Mouse (Mus musculus): ENCODE measurements around the gene Cphx3. TPM values are rescaled to one million over a fixed set of nuclear protein-coding genes. Genes with fewer than 3 reads are reported as not detected.
"Not testable (repeated sequence)": the region's sequence is repeated elsewhere in the genome, so short reads cannot be mapped to it uniquely, and the experiment has no call there.

Gene Cphx3
- polyA plus RNA-seq (2016; fragmentation: Nextera tagmentation; extraction: Ambion mirVana), result not detected in 2 replicates

GRCm38 (mm10) chr14:26081997-26082396 is at the start of gene Cphx3:
Cphx3 (plus strand) TSS chr14:26082297.
- not testable (repeated sequence) for H3K4me1 ChIP-seq (replicated peaks); H3K36me3 ChIP-seq; H3K4me2 ChIP-seq; H3K9ac ChIP-seq (replicated peaks); H3K4me3 ChIP-seq (replicated peaks); H3K27me3 ChIP-seq; ATAC-seq (ENCODE audit: insufficient number of reproducible peaks, insufficient read depth, low FRiP score, low TSS enrichment, low read depth); H3K27ac ChIP-seq; H3K9me3 ChIP-seq
- no CpG with 5 or more reads among the region's 1 CpGs for WGBS

GRCm38 (mm10) chr14:26034364-26034763 is 47.7 kb upstream of the Cphx3 start:
- H3K27ac ChIP-seq; H3K4me2 ChIP-seq; H3K9ac ChIP-seq (replicated peaks); H3K9me3 ChIP-seq; H3K4me3 ChIP-seq (replicated peaks); ATAC-seq (ENCODE audit: insufficient number of reproducible peaks, insufficient read depth, low FRiP score, low TSS enrichment, low read depth); H3K27me3 ChIP-seq; H3K36me3 ChIP-seq; H3K4me1 ChIP-seq (replicated peaks): not testable (repeated sequence)
- no CpG with 5 or more reads among the region's 3 CpGs for WGBS

GRCm38 (mm10) chr14:26035439-26035838 is 46.7 kb upstream of the Cphx3 start:
- not testable (repeated sequence) for H3K9ac ChIP-seq (replicated peaks); H3K4me2 ChIP-seq; H3K27ac ChIP-seq; H3K9me3 ChIP-seq; H3K36me3 ChIP-seq; ATAC-seq (ENCODE audit: insufficient number of reproducible peaks, insufficient read depth, low FRiP score, low TSS enrichment, low read depth); H3K4me1 ChIP-seq (replicated peaks); H3K4me3 ChIP-seq (replicated peaks); H3K27me3 ChIP-seq
- WGBS, result no CpG with 5 or more reads among the region's 6 CpGs

GRCm38 (mm10) chr14:26042611-26043010 is 39.5 kb upstream of the Cphx3 start, which contains the start of gene Gm9780:
Gm9780 (minus strand) TSS chr14:26042711.
- not testable (repeated sequence) for H3K4me1 ChIP-seq (replicated peaks); H3K4me2 ChIP-seq; H3K9ac ChIP-seq (replicated peaks); H3K9me3 ChIP-seq; H3K27ac ChIP-seq; ATAC-seq (ENCODE audit: insufficient number of reproducible peaks, insufficient read depth, low FRiP score, low TSS enrichment, low read depth); H3K27me3 ChIP-seq; H3K4me3 ChIP-seq (replicated peaks); H3K36me3 ChIP-seq
- WGBS, result no CpG with 5 or more reads among the region's 26 CpGs

GRCm38 (mm10) chr14:26045007-26045406 is 37.1 kb upstream of the Cphx3 start:
- not testable (repeated sequence) for H3K27ac ChIP-seq; H3K36me3 ChIP-seq; H3K9ac ChIP-seq (replicated peaks); H3K4me3 ChIP-seq (replicated peaks); H3K27me3 ChIP-seq; H3K4me1 ChIP-seq (replicated peaks); H3K4me2 ChIP-seq; H3K9me3 ChIP-seq; ATAC-seq (ENCODE audit: insufficient number of reproducible peaks, insufficient read depth, low FRiP score, low TSS enrichment, low read depth)
- no CpG with 5 or more reads among the region's 5 CpGs for WGBS

GRCm38 (mm10) chr14:26047026-26047425 is 35.1 kb upstream of the Cphx3 start:
- not testable (repeated sequence) for ATAC-seq (ENCODE audit: insufficient number of reproducible peaks, insufficient read depth, low FRiP score, low TSS enrichment, low read depth); H3K27ac ChIP-seq; H3K4me3 ChIP-seq (replicated peaks); H3K27me3 ChIP-seq; H3K9me3 ChIP-seq; H3K4me2 ChIP-seq; H3K36me3 ChIP-seq; H3K9ac ChIP-seq (replicated peaks); H3K4me1 ChIP-seq (replicated peaks)
- WGBS, result no CpG with 5 or more reads among the region's 8 CpGs

GRCm38 (mm10) chr14:26048767-26049166 is 33.3 kb upstream of the Cphx3 start:
- H3K9ac ChIP-seq (replicated peaks); H3K27ac ChIP-seq; H3K36me3 ChIP-seq; H3K4me3 ChIP-seq (replicated peaks); H3K4me1 ChIP-seq (replicated peaks); H3K9me3 ChIP-seq; H3K4me2 ChIP-seq; H3K27me3 ChIP-seq; ATAC-seq (ENCODE audit: insufficient number of reproducible peaks, insufficient read depth, low FRiP score, low TSS enrichment, low read depth): not testable (repeated sequence)
- WGBS, result no CpG with 5 or more reads among the region's 9 CpGs

- H3K4me1 ChIP-seq (replicated peaks); H3K4me2 ChIP-seq; H3K36me3 ChIP-seq; H3K9ac ChIP-seq (replicated peaks); H3K27me3 ChIP-seq; H3K4me3 ChIP-seq (replicated peaks); ATAC-seq (ENCODE audit: insufficient number of reproducible peaks, insufficient read depth, low FRiP score, low TSS enrichment, low read depth); H3K9me3 ChIP-seq; H3K27ac ChIP-seq: not testable (repeated sequence)
- no CpG with 5 or more reads among the region's 3 CpGs for WGBS
Observed at GRCm38 (mm10) chr14:26058184-26058583, 23.9 kb upstream of the Cphx3 start.

GRCm38 (mm10) chr14:26059362-26059761 is 22.7 kb upstream of the Cphx3 start:
- H3K36me3 ChIP-seq; H3K9ac ChIP-seq (replicated peaks); H3K27me3 ChIP-seq; H3K4me3 ChIP-seq (replicated peaks); H3K9me3 ChIP-seq; H3K27ac ChIP-seq; ATAC-seq (ENCODE audit: insufficient number of reproducible peaks, insufficient read depth, low FRiP score, low TSS enrichment, low read depth); H3K4me2 ChIP-seq; H3K4me1 ChIP-seq (replicated peaks): not testable (repeated sequence)
- WGBS, result no CpG with 5 or more reads among the region's 6 CpGs

- not testable (repeated sequence) for H3K9ac ChIP-seq (replicated peaks); H3K4me1 ChIP-seq (replicated peaks); H3K27ac ChIP-seq; H3K4me3 ChIP-seq (replicated peaks); H3K36me3 ChIP-seq; H3K9me3 ChIP-seq; H3K4me2 ChIP-seq; H3K27me3 ChIP-seq
- ATAC-seq (ENCODE audit: insufficient number of reproducible peaks, insufficient read depth, low FRiP score, low TSS enrichment, low read depth), result 0 out of 2 replicates have a peak, but pooled peaks have one; percentile 68
- no CpG with 5 or more reads among the region's 44 CpGs for WGBS
Observed at GRCm38 (mm10) chr14:26066574-26067324, 15.3 kb upstream of the Cphx3 start.

- H3K9ac ChIP-seq (replicated peaks); H3K27me3 ChIP-seq; H3K4me3 ChIP-seq (replicated peaks); H3K9me3 ChIP-seq; H3K27ac ChIP-seq; H3K4me2 ChIP-seq; ATAC-seq (ENCODE audit: insufficient number of reproducible peaks, insufficient read depth, low FRiP score, low TSS enrichment, low read depth); H3K36me3 ChIP-seq; H3K4me1 ChIP-seq (replicated peaks): not testable (repeated sequence)
- WGBS, result no CpG with 5 or more reads among the region's 10 CpGs
Observed at GRCm38 (mm10) chr14:26067325-26067633, 14.8 kb upstream of the Cphx3 start, which contains the start of gene Tmem254c. Tmem254c (minus strand) TSS chr14:26067355.

Data from limb, embryonic 12.5 days (tissue).